Mouse (Mus musculus) midbrain, embryonic 10.5 days (tissue): ENCODE data around the gene Dynlt1a. TPM values are rescaled to one million over a fixed set of nuclear protein-coding genes. Genes with fewer than 3 reads are reported as not detected.
"Not testable (repeated sequence)": the region's sequence is repeated elsewhere in the genome, so short reads cannot be mapped to it uniquely, and the experiment has no call there.

ENCODE experiments used
- DNase-seq: peaks from one replicate; pipeline ENCODE4 v3.0.0-alpha.2; 2017; ENCODE audit warnings: low spot score
- H3K27ac ChIP-seq: fragments of 300-500 bp; sonication (generic); replicated peaks from 2 replicates; pipeline ENCODE4 v1.5.1; 2016; ENCODE audit warnings: mild to moderate bottlenecking
- H3K27me3 ChIP-seq: fragments of 300-500 bp; sonication (generic); 2 replicates; pipeline ENCODE4 v1.6.1; 2016; ENCODE audit warnings: low read depth, mild to moderate bottlenecking; ENCODE audit not compliant: poor library complexity, severe bottlenecking
- H3K36me3 ChIP-seq: fragments of 300-500 bp; sonication (generic); 2 replicates; pipeline ENCODE4 v1.6.1; 2016; ENCODE audit warnings: mild to moderate bottlenecking, moderate library complexity
- H3K4me1 ChIP-seq: fragments of 300-500 bp; sonication (generic); 2 replicates; pipeline ENCODE4 v1.6.1; 2016
- H3K4me3 ChIP-seq: fragments of 300-500 bp; sonication (generic); 2 replicates; pipeline ENCODE4 v1.5.1; 2016; ENCODE audit warnings: mild to moderate bottlenecking, moderate library complexity
- H3K9me3 ChIP-seq: fragments of 300-500 bp; sonication (generic); replicated peaks from 2 replicates; pipeline ENCODE4 v1.6.1; 2016; ENCODE audit warnings: mild to moderate bottlenecking
- WGBS: fragments of 180-500 bp; shearing (Covaris S2); methylation state at CpG from one replicate; pipeline ENCODE4 v1.1.7; 2016; 5-methylcytosine and 5-hydroxymethylcytosine counted together
- polyA plus RNA-seq: library from polyadenylated mRNA; unstranded; fragments of >200 nt; fragmentation: Nextera tagmentation; extraction: Ambion mirVana; gene quantifications from 2 replicates; pipeline ENCODE4 v1.2.1, GENCODE M21; 2016

The Dynlt1a gene
- polyA plus RNA-seq, 1 experiment from 2014 or later = 22.1 TPM

GRCm38 (mm10) chr17:6311716-6312115 lies 5.6 kb downstream of the Dynlt1a start:
- not testable (repeated sequence) for DNase-seq, H3K4me3 ChIP-seq, H3K36me3 ChIP-seq, H3K27me3 ChIP-seq, H3K9me3 ChIP-seq, H3K4me1 ChIP-seq, H3K27ac ChIP-seq
- 92% methylated on average over 7 of the region's 7 CpGs for WGBS

GRCm38 (mm10) chr17:6306503-6306902 lies 10.8 kb downstream of the Dynlt1a start:
- H3K36me3 ChIP-seq, H3K4me3 ChIP-seq, H3K27ac ChIP-seq, H3K9me3 ChIP-seq, H3K4me1 ChIP-seq, DNase-seq, H3K27me3 ChIP-seq: not testable (repeated sequence)
- WGBS = 92% methylated on average over 9 of the region's 13 CpGs

- H3K27ac ChIP-seq, DNase-seq, H3K36me3 ChIP-seq, H3K4me3 ChIP-seq, H3K9me3 ChIP-seq, H3K27me3 ChIP-seq, H3K4me1 ChIP-seq: not testable (repeated sequence)
- WGBS = 92% methylated on average over 12 of the region's 12 CpGs
Observed at GRCm38 (mm10) chr17:6305656-6306270, 11.5 kb downstream of the Dynlt1a start.

- not testable (repeated sequence) for H3K4me1 ChIP-seq, DNase-seq, H3K36me3 ChIP-seq, H3K9me3 ChIP-seq, H3K4me3 ChIP-seq, H3K27ac ChIP-seq, H3K27me3 ChIP-seq
- 93% methylated on average over 5 of the region's 6 CpGs for WGBS
Observed at GRCm38 (mm10) chr17:6304891-6305290, 12.4 kb downstream of the Dynlt1a start.

GRCm38 (mm10) chr17:6300190-6300863 lies 17.0 kb downstream of the Dynlt1a start:
- not testable (repeated sequence) for H3K4me1 ChIP-seq

GRCm38 (mm10) chr17:6297060-6297795 lies 20.1 kb downstream of the Dynlt1a start:
- H3K4me3 ChIP-seq, H3K36me3 ChIP-seq, H3K27me3 ChIP-seq, H3K4me1 ChIP-seq, DNase-seq, H3K27ac ChIP-seq, H3K9me3 ChIP-seq: not testable (repeated sequence)
- WGBS = 92% methylated on average over 9 of the region's 15 CpGs

More at GRCm38 (mm10) chr17:6300190-6300863, 17.0 kb downstream of the Dynlt1a start:
- not testable (repeated sequence) for H3K36me3 ChIP-seq, H3K27ac ChIP-seq, H3K9me3 ChIP-seq, H3K27me3 ChIP-seq, H3K4me3 ChIP-seq, DNase-seq
- WGBS = 79% methylated on average over 7 of the region's 12 CpGs

GRCm38 (mm10) chr17:6293882-6294281 lies 23.4 kb downstream of the Dynlt1a start:
- not testable (repeated sequence) for H3K36me3 ChIP-seq, H3K27me3 ChIP-seq, H3K9me3 ChIP-seq, H3K27ac ChIP-seq, H3K4me1 ChIP-seq, H3K4me3 ChIP-seq, DNase-seq
- no CpG with 5 or more reads among the region's 5 CpGs for WGBS

- H3K27ac ChIP-seq, H3K27me3 ChIP-seq, DNase-seq, H3K36me3 ChIP-seq, H3K4me1 ChIP-seq, H3K9me3 ChIP-seq, H3K4me3 ChIP-seq: not testable (repeated sequence)
- 91% methylated on average over 12 of the region's 12 CpGs for WGBS
Observed at GRCm38 (mm10) chr17:6289045-6289444, 28.3 kb downstream of the Dynlt1a start.

GRCm38 (mm10) chr17:6286169-6286568 lies 31.1 kb downstream of the Dynlt1a start:
- not testable (repeated sequence) for H3K4me1 ChIP-seq, H3K36me3 ChIP-seq, H3K27ac ChIP-seq, H3K4me3 ChIP-seq, H3K9me3 ChIP-seq, H3K27me3 ChIP-seq, DNase-seq
- 93% methylated on average over 5 of the region's 5 CpGs for WGBS

GRCm38 (mm10) chr17:6283137-6283536 lies 34.2 kb downstream of the Dynlt1a start:
- not testable (repeated sequence) for H3K27me3 ChIP-seq, H3K4me1 ChIP-seq, DNase-seq, H3K9me3 ChIP-seq, H3K27ac ChIP-seq, H3K4me3 ChIP-seq, H3K36me3 ChIP-seq
- 96% methylated on average over 7 of the region's 10 CpGs for WGBS

- DNase-seq, H3K27me3 ChIP-seq, H3K4me1 ChIP-seq, H3K4me3 ChIP-seq, H3K36me3 ChIP-seq, H3K27ac ChIP-seq, H3K9me3 ChIP-seq: not testable (repeated sequence)
- 95% methylated on average over 19 of the region's 19 CpGs for WGBS
Observed at GRCm38 (mm10) chr17:6280513-6280912, 36.8 kb downstream of the Dynlt1a start.

GRCm38 (mm10) chr17:6279772-6280171 lies 37.5 kb downstream of the Dynlt1a start:
- not testable (repeated sequence) for H3K27me3 ChIP-seq, DNase-seq, H3K27ac ChIP-seq, H3K4me3 ChIP-seq, H3K9me3 ChIP-seq, H3K36me3 ChIP-seq, H3K4me1 ChIP-seq
- WGBS = 95% methylated on average over 10 of the region's 10 CpGs

- not testable (repeated sequence) for H3K4me1 ChIP-seq, H3K27ac ChIP-seq, H3K9me3 ChIP-seq, DNase-seq, H3K4me3 ChIP-seq, H3K36me3 ChIP-seq, H3K27me3 ChIP-seq
- WGBS = 76% methylated on average over 8 of the region's 8 CpGs
Observed at GRCm38 (mm10) chr17:6279205-6279604, 38.1 kb downstream of the Dynlt1a start.
